Mouse (Mus musculus) MN1 (cell line): ENCODE data around the gene Prss41.

Source experiments
- DNase-seq: peaks from one replicate; pipeline ENCODE4 v3.0.0-alpha.2; 2016; ENCODE audit warnings: low spot score

Gene Prss41

DNA sequence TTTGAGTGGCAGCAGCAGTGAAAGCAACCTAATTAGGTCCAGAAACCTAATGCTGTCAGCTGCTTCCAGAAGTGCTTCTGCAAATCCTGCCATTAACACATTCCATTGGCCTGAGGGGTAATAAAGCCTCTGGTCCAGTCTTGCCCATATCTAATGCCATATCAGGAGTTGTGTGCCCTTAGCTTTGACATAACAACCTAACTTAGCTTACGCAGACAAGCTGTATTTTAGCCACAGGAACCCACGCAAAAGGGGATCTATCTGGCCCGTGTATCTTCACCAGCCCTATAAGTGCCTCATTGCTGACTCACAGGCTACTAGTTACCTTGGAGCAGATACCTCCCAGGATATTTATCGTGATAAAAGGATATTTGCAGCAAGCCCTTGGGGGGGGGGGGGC, 18.4 kb downstream of the Prss41 start:
- peak; percentile 27 for DNase-seq

DNA sequence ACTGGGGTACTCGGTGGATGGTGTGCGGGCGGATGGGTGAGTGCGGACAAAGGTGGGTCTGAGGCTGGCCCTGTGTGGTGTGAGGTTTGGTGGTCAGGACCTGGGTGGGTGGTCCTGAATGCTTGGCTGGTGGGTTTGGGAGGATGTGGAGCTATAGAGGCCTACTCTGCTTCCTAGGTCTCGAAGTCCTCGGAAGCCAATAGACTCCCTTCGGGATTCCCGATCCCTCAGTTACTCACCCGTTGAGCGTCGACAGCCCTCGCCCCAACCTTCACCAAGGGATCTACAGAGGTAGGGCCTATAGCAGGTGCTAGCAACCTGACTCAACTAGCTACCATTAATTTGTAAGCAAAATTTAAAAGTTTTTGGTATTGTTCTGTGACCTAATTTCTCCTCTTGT, 20.4 kb downstream of the Prss41 start:
- DNase-seq, result no peak

DNA sequence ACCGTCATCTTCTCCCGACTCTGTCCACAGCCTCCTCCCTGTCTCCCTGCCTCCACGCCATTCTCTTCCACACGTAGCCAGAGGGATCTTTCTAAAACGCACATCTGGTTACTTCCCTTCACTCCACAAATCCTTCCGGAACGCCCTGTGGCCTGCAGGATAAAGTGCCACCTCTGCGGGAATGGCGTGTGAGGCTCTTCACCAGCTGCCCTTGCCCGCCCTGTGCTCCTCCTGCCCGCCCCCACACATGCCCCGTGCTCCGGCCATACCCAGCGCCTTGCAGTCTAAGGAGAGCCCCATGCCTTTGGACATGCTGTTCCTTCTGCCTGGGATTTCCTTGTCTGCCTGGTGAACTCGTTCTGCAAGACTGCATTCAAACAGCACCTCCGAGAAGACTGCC, 21.0 kb downstream of the Prss41 start:
- DNase-seq, result no peak

DNA sequence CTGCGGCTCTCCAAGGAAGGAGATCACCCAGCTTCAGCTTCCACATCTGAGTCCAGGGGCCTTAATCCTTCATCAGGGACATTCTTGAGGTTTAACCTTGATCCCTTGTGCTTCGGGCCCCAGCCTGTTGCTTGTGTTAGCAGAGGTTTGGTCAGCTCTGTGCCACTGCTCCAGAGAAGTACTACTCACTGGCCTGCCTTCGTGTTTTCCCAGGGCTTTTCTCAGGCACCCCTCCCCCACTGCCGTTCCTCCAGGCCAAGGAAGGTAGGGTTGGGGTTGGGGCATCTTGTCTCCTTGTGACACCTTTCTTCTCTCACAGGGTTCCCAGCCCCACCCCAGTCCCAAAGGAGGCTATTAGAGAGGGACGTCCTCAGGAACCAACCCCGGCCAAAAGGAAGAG, 21.9 kb downstream of the Prss41 start:
- no peak for DNase-seq

DNA sequence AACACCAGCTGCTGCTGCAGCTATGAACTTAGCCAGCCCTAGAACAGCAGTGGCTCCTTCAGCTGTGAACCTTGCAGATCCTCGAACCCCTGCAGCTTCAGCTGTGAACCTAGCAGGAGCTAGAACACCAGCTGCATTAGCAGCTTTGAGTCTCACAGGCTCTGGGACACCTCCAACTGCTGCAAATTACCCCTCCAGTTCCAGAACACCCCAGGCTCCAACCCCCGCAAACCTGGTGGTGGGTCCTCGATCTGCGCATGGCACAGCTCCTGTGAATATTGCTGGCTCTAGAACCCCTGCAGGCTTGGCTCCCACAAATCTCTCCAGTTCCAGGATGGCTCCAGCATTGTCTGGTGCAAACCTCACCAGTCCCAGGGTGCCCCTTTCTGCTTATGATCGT, 23.2 kb downstream of the Prss41 start:
- DNase-seq, result no peak

DNA sequence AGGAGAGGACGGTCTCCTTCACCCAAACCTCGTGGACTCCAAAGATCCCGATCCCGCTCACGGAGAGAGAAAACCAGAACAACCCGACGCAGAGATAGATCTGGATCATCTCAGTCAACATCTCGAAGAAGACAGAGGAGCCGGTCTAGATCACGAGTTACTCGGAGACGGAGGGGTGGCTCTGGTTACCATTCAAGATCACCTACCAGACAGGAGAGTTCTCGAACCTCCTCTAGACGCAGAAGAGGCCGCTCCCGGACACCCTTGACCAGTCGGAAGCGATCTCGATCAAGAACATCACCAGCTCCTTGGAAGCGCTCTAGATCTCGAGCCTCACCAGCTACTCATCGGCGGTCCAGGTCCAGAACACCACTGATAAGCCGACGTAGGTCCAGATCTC, 24.7 kb downstream of the Prss41 start:
- no peak for DNase-seq

DNA sequence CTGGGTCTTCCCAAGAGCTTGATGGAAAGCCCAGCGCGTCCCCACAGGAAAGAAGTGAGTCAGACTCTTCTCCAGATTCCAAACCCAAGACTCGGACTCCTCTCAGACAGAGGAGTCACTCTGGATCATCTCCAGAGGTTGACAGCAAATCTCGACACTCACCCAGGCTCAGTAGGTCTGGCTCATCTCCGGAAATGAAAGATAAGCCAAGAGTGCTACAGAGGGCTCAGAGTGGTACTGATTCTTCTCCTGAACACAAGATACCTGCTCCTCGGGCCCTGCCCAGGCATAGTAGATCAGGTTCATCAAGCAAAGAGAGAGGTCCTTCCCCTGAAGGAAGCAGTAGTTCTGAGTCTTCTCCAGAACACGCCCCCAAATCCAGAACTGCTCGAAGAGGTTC, 25.4 kb downstream of the Prss41 start:
- DNase-seq, result no peak

DNA sequence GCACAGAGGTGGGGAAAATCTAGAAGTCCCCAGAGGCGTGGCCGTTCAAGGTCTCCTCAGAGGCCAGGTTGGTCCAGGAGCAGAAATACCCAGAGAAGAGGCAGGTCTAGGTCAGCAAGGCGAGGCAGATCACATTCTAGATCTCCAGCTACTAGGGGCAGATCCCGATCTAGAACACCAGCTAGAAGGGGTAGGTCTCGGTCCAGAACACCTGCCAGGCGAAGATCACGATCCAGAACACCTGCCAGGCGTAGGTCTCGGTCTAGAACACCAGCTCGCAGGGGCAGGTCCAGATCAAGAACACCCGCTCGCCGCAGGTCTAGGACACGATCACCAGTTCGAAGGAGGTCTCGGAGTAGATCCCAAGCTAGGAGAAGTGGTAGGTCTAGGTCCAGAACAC, 28.3 kb downstream of the Prss41 start:
- DNase-seq, result no peak

DNA sequence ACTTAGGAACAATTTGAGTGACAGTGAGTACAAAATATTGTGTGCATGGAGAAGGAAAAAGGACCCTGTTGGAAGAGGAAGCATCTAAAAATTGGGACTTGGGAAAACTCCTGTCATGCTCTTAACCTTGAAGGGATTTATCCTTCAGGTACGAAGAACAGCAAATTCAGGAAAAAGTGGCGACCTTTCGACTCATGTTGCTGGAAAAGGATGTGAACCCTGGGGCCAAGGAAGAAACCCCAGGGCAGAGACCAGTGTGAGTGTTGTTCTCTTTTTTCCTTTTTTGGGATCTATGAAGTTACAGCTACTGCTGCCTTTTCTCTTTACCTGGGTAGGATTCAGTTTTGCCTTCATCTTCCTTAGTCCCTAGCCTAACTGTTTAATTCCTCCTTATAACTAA, 36.1 kb downstream of the Prss41 start:
- no peak for DNase-seq

DNA sequence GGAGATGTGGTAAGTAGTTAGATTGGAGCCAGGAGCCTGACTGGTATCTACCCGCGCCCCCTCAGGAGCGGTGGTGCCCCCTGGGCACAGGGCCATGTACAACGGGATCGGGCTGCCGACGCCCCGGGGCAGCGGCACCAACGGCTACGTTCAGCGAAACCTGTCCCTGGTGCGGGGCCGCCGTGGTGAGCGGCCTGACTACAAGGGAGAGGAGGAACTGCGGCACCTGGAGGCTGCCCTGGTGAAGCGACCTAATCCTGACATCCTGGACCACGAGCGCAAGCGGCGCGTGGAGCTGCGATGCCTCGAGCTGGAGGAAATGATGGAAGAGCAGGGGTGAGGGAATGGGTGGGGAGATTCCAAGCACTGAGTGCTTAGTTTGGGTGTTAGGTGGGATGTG, 37.1 kb downstream of the Prss41 start:
- DNase-seq, result no peak

DNA sequence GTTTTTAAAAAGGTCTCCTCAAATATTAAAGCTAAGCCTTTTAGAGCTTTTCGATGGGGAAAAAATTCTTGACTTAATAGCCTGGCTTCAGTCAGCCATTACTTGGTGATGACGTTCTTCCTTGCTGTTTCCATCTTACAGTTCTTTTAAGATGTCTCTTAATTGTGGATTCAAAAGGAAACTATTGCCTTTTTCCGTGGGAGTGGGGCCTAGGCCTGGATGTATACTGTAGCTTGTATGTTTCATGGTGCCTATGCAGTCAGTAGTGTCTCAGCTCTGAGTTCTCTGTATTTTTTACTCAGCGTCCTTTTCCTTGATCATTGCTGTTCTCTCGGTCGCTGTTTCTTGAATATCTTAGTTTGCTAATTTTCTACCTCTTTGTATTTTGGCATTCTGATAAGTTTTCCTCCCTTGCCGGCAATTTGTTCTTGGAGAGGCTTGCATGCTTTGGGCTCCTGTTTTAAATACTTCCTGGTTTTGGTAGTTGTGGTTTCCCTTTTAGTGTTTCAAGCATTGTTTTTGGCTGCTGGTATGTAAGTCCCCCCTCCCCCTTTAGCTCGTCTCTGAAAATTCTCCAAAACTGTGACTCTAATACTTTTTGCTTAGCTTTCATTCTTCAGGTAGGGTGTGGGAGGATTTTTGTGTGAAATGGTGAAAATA, 39.4 kb downstream of the Prss41 start:
- DNase-seq, result no peak

DNA sequence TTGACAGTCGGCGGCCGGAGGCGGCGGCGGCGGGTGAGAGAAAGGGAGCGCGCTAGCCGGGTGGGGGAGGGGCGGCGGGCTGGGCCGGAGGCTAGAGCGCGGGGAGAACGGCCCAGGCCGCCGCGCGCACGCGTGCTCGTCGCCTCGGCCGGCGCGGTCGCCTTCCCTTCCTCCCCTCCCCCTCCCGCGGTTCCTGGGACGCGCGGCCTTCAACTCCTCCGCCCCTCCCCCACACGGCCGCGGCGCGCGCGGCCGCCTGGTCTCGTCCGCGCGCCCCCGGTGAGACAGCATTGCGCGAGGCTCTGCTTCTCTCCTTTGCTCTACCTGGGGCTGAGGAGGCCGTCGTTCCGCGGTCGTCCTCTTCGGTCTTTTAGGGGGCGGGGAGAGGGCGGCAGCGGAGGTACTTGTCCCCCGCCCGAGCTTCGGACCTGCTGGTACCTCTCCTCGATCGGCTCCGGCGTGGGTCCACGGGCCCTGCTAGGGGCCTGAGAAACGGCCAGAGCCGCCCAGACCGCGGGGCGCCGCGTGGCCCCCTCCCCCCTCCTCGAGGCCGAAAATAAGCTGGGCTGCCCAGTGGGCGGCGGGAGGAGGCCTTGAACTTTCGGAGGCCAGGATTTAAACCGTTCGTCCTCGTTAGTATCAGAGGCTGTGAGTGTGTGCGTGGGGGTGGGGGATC, 40.5 kb downstream of the Prss41 start:
- DNase-seq, result peak; percentile 88

DNA sequence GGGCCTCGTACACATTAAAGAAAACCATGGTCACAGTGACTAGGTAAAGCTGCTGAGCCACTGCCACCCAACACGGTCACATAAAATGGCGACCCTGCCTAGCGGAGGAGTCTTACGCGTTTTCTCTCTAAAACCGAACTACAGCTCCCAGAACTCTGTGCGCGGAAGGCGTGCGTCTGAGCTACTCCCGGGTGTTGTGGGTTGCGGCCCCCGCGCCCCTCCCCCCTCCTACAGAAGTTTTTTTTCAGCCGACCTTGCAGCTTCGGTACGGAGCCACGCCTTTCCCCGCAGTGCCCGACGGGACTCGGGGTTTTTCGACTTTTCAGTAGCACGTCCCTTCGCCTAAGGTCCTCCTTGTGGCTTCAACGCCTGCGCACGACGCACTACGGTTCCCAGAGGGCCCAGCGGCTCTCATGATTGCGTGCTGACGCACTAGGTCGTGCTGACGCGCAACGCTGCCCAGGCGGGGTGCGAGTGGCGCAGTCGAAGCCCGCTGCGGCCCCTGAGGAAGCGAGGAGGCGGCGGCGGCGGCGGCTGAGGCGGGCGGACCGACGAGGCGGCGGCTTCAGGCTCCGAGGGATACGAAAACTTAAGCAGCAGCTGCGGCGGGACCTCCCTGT, 41.1 kb downstream of the Prss41 start:
- peak; percentile 100 for DNase-seq

DNA sequence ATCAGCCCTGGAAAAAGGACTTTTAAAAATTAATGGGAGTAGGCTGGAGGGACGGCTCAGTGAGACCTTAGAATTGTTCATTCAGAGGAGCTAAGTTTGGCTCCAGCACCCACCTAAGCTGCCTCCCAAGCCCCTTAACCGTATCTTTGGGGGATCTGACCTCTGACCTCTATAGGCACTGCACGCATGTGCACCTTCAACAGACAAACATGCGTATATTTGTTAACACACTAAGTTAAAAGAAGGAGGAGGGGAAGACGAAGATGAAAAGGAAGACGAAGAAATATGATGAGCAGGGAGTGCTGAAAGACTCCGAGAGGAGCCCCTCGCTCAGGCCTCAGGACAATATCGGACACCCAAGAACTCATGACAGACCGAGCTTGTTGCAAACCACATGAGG, 42.3 kb downstream of the Prss41 start:
- DNase-seq, result no peak

DNA sequence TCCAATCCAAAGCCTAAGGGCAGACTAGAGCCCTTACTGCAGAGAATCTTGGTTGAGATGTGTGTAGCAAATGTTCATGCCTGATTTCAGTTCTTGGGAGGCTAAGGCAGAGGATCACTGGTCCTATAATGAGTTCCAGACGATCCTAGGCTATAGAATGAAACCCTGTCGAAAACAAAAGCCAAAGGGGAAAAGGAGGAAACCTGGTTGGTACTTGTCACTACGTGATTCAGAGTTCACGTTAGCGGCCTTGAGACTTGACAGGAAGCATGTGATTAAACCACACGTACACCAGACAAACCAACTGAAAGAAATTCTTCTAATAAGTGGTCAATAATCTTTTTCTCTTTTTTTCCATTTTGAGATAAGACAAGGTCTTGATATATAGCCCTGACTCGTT, 46.7 kb downstream of the Prss41 start:
- no peak for DNase-seq

DNA sequence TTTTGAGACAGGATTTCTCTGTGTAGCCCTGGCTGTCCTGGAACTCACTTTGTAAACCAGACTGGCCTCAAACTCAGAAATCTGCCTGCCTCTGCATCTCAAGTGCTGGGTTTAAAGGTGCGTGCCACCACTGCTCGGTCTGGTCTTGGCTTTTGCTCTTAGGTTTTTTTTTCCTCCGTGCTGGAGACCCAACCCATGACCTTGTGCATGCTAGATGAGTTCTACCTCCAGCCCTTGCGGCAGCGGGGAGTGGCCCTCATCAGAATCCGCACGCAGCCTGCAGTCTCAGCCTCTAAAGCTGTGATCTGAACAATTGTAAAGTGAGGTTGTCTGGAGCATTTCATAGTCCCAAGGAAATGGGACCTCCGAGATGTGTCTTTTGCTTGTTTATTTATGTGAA, 48.6 kb downstream of the Prss41 start:
- no peak for DNase-seq

DNA sequence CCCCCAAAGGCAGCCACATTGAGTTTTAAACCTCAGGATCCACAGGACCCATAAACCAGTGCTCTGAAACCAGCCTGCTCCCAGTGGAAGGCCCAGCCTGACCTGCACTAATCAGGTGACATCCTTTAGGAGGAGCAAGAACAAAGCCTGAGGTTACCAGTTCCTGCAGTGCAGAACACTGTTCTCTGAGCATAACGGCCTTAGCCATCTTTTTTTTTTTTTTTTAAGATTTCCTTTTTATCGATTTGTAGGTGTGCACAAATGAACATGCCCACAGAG, 53.0 kb downstream of the Prss41 start:
- DNase-seq, result peak; percentile 40

DNA sequence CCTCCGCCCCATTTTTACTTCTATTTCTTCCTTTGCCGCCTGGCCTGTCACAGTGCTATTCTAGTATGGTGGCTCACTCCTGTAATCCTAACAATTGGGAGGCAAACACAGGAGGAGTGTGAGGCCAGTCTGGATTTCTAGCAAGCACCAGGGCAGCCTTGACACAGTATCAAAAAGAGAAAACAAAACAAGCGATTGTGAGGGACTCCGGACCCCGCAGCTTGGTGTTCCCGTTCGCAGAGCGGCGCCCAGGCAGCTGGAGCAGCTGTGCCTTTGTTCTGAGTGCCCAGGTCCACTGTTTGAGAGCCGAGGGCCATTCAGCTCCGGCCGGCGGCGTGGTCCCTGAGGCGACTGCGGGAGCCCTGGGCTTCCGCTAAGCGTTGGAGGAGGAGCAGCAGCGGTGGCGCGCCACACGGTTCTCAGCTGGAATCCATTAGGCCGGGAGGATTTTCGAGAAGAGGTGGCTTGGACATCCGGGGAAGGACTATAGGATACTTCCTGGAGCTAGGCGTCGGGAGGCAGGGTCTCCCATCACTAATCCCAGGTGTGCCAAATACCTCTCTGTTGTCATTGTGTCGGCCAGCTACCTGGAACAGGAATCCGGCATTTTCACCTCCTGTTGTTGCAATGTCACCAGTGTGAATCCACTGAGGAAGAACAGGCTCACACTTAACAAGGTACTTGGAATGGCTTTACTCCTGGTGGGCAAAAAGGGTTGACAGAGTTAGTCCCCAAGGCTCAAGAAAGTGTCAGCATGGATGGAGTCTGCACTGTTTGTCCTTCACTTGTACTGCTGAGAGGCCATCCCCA, 53.5 kb downstream of the Prss41 start, which contains the start of gene Srrm2:
Gene Srrm2, plus strand, starts transcription at position 264 of the 810 bp plus-strand sequence.
- DNase-seq, result peak; percentile 73

DNA sequence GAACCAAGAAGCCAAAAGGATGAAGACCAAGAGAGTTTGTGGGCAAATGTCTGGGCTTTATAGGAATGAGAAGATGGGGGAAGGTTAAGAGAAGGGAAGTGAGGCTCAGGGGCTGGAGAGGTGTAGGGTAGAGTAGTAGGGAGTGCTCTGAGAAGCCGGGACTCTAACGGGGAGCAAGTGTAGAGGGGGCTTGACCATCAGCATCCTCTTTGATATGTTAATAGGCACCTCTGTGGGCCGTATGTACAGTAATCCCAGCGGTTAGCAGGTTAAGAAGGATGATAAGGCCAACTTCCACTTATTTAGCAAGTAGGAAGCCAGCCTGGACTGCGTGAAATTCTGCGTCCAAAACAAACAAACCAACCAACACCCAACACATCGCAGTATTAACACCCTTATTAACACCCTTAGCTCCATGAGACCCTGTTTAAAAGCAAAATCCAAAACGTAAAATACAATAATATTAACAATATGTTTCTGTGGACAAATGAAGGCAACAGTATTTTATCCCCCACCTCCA, 54.2 kb downstream of the Prss41 start:
- no peak for DNase-seq

DNA sequence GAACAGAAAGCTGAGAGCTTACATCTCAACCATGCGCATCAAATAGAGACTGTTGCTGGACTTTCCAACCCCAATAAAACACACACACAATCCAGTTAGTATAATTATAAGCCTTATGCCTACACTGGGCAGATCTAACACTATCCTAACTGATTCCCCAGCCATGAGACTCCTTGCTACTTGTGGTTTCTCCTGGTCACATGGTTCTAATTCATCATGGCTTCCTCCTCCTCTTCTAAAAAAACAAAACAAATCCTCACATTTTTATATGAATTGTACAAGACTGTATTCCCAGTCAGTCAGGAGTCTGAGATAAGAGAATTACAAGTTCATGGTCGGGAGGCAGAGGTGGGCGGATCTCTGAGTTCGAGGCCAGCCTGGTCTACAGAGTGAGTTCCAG, 55.0 kb downstream of the Prss41 start:
- no peak for DNase-seq
